Mouse (Mus musculus) left cerebral cortex, postnatal 25 days (tissue): ENCODE data around the gene Mat2a. TPM values are rescaled to one million over a fixed set of nuclear protein-coding genes. Genes with fewer than 3 reads are reported as not detected.
A peak's percentile ranks its signal among the peaks of the same experiment; 100 is the strongest.

Source experiments
- DNase-seq, 2 experiments: peaks; one replicate each; pipeline ENCODE4 v3.0.0; 2022; ENCODE audit warnings: low spot score in 2 of 2, mixed read lengths in 1 of 2
- intact Hi-C: fragments of 180-260 bp; cut with DNase I; formaldehyde crosslinking; loops from one replicate; pipeline ENCODE4 v1.15.1; 2025
- total RNA-seq, 2 experiments: library from RNA; stranded (reverse); gene quantifications; 2 replicates each; pipeline ENCODE4 v1.2.3; 2021

Gene Mat2a
- total RNA-seq, 2 experiments from 2014 or later: 168 to 176 TPM

- no peak for DNase-seq
- intact Hi-C loops: no loop called here
Measured at GRCm38 (mm10) chr6:72420901-72421300, 18.5 kb downstream of the Mat2a start.

GRCm38 (mm10) chr6:72419806-72420205, 19.6 kb downstream of the Mat2a start:
- DNase-seq: no peak
- intact Hi-C loops: no loop called here

- intact Hi-C loops: no loop called here
- no peak for DNase-seq
Measured at GRCm38 (mm10) chr6:72418279-72418678, 21.1 kb downstream of the Mat2a start.

- intact Hi-C loops: no loop called here
- DNase-seq: no peak
Measured at GRCm38 (mm10) chr6:72415964-72416772, 23.2 kb downstream of the Mat2a start.

GRCm38 (mm10) chr6:72415181-72415580, 24.2 kb downstream of the Mat2a start:
- intact Hi-C loops: no loop called here
- DNase-seq: no peak

DNA sequence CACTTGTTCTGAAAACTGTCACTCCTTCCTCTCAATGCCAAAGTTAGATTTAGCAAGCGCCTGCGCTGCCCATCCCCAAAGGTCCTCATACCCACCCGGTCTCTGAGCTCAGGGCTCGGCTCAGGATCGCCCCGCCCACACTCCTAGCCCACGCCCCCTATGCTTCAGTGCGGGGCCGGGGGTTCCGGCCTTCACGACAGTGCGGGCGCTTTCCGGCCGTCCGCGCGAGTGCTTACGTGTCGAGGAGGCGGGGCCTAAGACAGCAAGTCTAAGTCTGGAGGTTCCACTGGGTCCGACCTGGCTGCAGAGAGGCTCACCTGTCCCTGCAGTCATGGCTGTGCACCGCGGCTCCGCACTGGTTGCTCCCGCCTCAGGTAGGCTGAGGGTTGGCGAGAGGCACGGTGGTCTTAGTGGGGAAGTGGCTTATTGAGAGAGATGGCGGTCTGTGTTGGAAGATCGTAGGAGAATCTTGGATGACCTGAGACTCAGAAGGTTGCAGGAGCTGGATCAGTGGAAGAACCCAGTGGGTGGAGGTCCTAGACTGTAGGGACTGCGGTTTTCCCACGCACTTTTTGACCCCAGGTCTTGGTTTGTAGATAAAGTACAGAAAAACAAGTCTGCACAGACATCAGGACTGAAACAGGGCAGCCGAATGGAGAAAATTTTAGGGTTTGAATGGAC, 25.1 kb downstream of the Mat2a start, which contains the start of gene Ggcx:
TSS of gene Ggcx (plus strand) at position 233 of the 681 bp plus-strand sequence.
- intact Hi-C loops: no loop called here
- DNase-seq: peak; percentile 91 to 96

- intact Hi-C loops: no loop called here
- DNase-seq: no peak
Measured at GRCm38 (mm10) chr6:72410518-72410917, 28.8 kb downstream of the Mat2a start.

DNA sequence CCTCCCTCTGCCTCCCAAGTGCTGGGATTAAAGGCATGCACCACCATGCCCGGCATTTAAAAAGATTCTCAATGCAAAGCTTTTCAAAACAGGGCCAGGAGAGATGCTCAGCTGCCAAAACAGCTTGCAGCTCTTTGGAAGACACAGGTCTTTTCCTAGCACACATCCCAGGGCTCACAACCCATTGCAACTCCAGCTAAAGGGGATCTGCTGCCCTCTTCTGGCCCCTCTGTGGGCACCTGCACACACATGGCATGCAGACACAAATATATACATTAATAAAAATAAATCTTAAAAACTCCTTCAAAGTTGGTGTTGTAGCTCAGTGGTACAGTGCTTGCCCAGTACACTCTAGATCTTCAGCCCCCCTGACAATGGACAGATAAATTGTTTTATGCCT, 29.4 kb downstream of the Mat2a start:
- intact Hi-C loops: no loop called here

GRCm38 (mm10) chr6:72409567-72409966, 29.8 kb downstream of the Mat2a start:
- peak; percentile 58 to 82 for DNase-seq
- intact Hi-C loops: no loop called here

More for the DNA sequence above, 29.4 kb downstream of the Mat2a start:
- no peak for DNase-seq

DNA sequence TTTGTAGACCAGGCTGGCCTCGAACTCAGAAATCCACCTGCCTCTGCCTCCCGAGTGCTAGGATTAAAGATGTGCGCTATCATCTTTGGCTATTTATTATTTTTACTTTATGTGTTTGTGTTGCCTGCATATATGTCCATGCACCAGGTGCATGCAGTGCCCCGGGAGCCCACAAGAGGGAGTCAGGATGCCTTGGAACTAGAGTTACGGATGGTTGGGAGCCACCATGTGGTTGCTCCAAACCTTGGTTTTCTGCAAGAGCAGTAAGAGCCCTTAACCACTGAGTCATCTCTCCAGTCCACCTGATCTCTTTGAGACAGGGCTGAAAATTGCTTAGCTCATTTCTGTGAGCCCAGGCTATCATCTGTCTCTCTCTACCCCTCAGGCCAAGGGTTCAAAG, 32.2 kb downstream of the Mat2a start:
- intact Hi-C loops: loop anchor here (2.0 kb wide), 1 partner anchor 42 kb away; no protein-coding TSS in a partner anchor

GRCm38 (mm10) chr6:72405356-72405755, 34.0 kb downstream of the Mat2a start:
- DNase-seq: no peak
- intact Hi-C loops: no loop called here

More for the DNA sequence above, 32.2 kb downstream of the Mat2a start:
- DNase-seq: peak; percentile 75 to 90

- intact Hi-C loops: no loop called here
- DNase-seq: peak; percentile 59 to 76
Measured at GRCm38 (mm10) chr6:72401875-72402274, 37.5 kb downstream of the Mat2a start.

DNA sequence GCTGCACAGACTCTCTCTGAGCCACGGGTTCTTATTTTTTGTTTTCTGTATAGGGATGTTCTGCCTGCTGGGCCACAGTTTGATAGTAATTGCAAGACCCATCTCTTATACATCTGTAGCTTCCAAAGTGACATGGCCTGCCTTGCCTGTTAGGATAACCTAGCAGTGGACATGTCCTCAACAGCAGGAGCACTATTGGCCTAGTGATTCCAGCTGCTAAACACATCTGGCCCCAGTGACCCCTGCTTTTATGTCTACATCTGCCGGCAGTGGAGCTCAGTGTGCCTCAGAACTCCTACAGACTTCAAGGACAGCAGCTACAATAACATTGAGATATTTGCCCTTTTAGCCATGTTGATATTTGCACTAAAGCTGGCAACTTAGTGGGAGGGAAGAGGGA, 39.4 kb downstream of the Mat2a start:
- intact Hi-C loops: no loop called here
- DNase-seq: no peak

GRCm38 (mm10) chr6:72396837-72397251, 42.5 kb downstream of the Mat2a start:
- intact Hi-C loops: no loop called here
- no peak for DNase-seq

DNA sequence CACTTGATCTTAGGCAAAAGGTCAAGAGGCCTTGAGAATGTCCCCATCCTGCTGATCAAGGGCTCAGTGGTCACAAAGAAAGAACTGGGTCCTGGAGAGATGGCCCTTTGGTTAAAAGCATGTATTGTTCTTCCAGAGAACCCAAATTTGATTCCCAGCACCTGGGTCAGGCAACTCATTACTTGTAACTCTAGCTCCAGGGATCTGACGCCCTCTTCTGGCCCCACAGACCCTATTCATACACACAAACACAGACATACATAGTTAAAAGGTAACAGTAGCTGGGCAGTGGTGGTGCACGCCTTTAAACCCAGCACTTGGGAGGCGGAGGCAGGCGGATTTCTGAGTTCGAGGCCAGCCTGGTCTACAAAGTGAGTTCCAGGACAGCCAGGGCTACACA, 47.0 kb downstream of the Mat2a start:
- no peak for DNase-seq
- intact Hi-C loops: no loop called here

DNA sequence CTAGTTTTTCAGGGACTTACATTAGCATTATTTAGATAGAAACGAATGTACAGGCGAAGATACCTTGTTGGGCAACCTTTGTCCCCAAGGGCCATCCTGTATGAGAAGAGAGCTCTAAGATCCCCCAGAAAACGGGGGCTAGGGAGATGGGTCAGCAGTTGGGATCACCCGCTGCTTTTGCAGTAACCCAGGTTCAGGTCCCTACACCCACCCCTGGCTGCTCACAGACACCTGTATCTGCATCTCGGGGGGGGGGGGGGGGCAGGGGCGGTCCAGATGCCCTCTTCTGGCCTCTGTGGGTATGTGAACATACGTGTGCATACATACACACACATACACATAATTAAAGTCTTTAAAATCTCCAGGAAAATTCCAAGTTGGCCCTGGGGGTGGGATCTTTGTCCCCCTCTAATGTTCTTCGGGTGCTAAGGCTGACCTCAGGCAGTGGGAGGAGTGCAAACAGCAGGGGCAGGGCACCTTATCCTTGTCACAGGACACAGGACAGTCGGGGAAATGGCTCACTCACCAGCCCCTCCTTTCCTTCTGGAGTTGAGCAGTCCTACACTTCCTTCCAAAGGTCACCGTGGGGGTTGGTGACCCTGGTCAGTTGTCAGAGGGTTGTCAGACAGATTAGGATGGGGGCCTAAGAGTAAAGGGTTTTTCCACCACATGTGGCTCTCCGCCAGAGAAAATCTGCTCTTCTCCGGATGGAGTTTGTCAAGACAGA, 48.4 kb downstream of the Mat2a start:
- DNase-seq: no peak
- intact Hi-C loops: no loop called here

DNA sequence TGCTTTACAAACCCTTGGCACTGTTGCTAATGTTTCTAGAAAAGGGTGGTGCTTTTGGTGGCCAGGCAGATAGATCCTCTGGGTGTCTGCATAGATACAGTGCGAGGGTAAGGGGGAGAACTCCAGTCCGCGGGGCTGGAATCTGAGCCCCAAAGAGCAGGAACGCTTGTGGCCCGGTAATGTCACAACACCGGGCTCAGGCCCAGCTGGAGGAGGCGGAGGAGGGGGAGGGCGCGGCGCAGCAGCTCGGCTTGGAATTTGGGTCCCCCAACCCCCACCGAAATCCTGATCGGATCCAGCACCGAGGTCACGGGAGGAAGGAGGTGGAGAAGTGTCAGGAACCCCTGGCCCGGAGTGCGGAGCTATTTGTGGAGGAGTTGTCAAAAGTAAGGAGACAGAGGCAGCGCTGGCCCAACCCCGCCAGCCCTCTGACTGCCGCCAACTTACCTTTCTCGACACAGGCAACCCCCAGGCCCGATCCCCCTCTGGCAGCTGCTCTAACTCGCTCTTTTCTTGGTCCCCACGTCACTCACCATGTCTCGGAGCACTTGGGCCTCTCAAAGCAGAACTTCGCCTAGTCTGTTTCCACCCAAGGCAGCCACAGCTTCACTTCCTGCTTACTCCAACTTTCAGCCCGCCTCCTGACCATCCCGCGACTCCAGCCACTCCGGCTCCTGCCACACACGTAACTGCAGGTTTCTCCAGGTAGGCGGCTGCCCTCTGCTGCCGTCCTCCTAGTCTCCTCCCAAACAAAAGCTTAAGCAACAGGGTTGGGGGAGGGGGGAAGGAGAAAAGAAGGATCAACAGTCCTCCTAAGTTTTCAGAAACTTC, 49.2 kb downstream of the Mat2a start, which contains the start of gene Vamp8:
TSS of gene Vamp8 (minus strand) at position 763 of the 831 bp plus-strand sequence.
- intact Hi-C loops: no loop called here
- DNase-seq: peak in 1 of 2 experiments; percentile 38

DNA sequence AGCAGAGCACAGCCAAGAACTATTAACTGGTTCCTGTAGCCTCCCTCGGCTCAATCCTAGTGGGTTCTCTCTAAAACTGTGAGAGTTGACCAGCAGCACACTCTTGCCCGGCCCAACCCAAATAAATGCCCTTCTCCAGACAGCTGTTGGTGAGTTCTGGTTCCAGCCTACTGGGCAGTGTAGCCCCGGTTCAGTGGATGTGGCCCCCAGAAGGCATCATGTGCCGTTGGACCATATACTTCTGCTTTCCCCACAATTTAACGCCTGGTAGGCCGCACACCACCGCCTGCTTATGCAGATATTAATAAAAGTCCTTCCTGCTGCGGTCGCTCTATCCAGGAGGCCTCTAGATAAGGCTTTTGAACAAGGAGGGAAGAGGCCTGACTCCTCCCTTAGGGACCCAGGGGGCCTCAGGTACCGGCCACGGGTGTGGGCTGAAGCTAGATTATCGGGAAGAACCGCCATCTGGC, 49.9 kb downstream of the Mat2a start:
- intact Hi-C loops: no loop called here
- no peak for DNase-seq

DNA sequence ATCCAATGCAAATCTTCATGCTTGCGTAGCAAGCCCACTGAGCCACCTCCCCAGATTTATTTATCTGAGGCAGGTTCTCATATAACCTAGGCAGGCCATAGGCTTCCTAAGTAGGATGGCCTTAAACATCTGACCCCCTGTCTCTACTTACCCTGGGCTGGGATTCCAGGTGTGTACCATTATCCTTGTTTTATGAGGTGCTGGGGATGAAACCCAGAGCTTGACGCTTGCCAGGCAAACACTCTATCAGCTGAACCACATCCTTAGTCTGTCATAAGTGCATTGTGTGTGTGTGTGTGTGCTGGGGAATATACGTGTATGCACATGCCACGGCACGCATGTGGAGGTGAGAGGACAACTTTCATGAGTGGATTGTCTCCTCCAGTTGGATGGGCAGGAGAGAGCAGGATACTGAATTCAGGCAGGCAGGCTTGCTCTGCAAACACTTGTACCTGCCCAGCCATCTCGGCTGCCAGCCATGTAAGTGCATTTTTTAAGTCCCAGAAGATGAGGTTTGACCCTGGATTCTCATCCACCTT, 50.5 kb downstream of the Mat2a start:
- intact Hi-C loops: no loop called here

More for the DNA sequence above, 50.5 kb downstream of the Mat2a start:
- DNase-seq: no peak
